Mouse (Mus musculus) heart, postnatal 0 days (tissue): Measurements from ENCODE around the gene Osbpl8.

Experiments used
- CTCF ChIP-seq: IDR thresholded peaks from 2 replicates; pipeline ENCODE4 v1.5.1; 2016; ENCODE audit warnings: antibody characterized with exemption, control low read depth, low read depth
- EP300 ChIP-seq: IDR thresholded peaks from 2 replicates; pipeline ENCODE4 v1.6.1; 2016; ENCODE audit warnings: antibody characterized with exemption, low read depth

DNA sequence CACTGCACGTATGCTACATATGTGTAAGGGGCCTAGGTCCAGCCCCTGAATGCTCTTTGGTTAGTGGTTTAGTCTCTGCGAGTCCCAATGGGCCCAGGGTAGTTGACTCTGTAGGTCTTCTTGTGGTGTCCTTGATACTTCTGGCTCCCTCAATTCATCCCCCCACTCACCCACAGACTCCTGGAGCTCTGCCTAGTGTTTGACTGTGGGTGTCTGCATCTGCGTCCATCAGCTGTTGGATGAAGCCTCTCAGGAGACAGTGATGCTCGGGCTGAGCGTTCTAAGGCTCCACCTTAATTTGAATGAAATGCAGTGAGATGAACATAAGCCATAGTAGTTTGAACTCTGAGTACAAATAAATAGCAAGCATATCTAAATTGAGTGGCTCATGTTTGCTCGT is 90.7 kb downstream of the Osbpl8 start:
- no peak for TF ChIP-seq CTCF
- TF ChIP-seq EP300, result no peak
